Mouse (Mus musculus): ENCODE measurements around the gene Borcs6. TPM values are rescaled to one million over a fixed set of nuclear protein-coding genes. Genes with fewer than 3 reads are reported as not detected.

Borcs6 gene
- polyA plus RNA-seq, 1 experiment from 2014 or later = 5.9 TPM

GRCm38 (mm10) chr11:69058265-69058664, 1.3 kb upstream of the Borcs6 start:
- WGBS = 73% methylated on average over 2 of the region's 2 CpGs
- peaks cover 29% of the 10 kb centered on the region for H3K4me1 ChIP-seq
- H3K27me3 ChIP-seq (replicated peaks; ENCODE audit: low read depth, poor library complexity, severe bottlenecking) = peaks cover 9% of the 10 kb centered on the region
- H3K9me3 ChIP-seq = no peaks in the 10 kb centered on the region
- peak overlapping the region; percentile 90 for H3K4me3 ChIP-seq
- peaks cover 15% of the 10 kb centered on the region for H3K36me3 ChIP-seq (replicated peaks)
- no peak for DNase-seq (ENCODE audit: low spot score)
- H3K27ac ChIP-seq (replicated peaks) = peak overlapping the region; percentile 89

GRCm38 (mm10) chr11:69058729-69059356, 674 bp upstream of the Borcs6 start:
- peaks cover 31% of the 10 kb centered on the region for H3K4me1 ChIP-seq
- peaks cover 9% of the 10 kb centered on the region for H3K36me3 ChIP-seq (replicated peaks)
- 2% methylated on average over 19 of the region's 19 CpGs for WGBS
- H3K27ac ChIP-seq (replicated peaks) = peak overlapping the region; percentile 89
- H3K9me3 ChIP-seq = no peaks in the 10 kb centered on the region
- DNase-seq (ENCODE audit: low spot score) = no peak
- peak overlapping the region; percentile 90 for H3K4me3 ChIP-seq
- peaks cover 9% of the 10 kb centered on the region for H3K27me3 ChIP-seq (replicated peaks; ENCODE audit: low read depth, poor library complexity, severe bottlenecking)

- H3K4me1 ChIP-seq = peaks cover 42% of the 10 kb centered on the region
- H3K27ac ChIP-seq (replicated peaks) = peak overlapping the region; percentile 89
- under 1% methylated on average over 49 of the region's 49 CpGs for WGBS
- no peaks in the 10 kb centered on the region for H3K9me3 ChIP-seq
- H3K36me3 ChIP-seq (replicated peaks) = no peaks in the 10 kb centered on the region; the same call in 1 of the 2 replicates
- H3K4me3 ChIP-seq = peak overlapping the region; percentile 90
- peaks cover 9% of the 10 kb centered on the region for H3K27me3 ChIP-seq (replicated peaks; ENCODE audit: low read depth, poor library complexity, severe bottlenecking)
- DNase-seq (ENCODE audit: low spot score) = no peak
These were observed 476 bp downstream of the Borcs6 start for GRCm38 (mm10) chr11:69059975-69060411.

GRCm38 (mm10) chr11:69060448-69061254, 1.1 kb downstream of the Borcs6 start:
- Histone ChIP-seq H3K4me1 (peaks cover 42% of the 10 kb centered on the region), H3K9me3 (no peaks in the 10 kb centered on the region), H3K27ac (replicated peaks) (peak overlapping the region; percentile 89), H3K4me3 (peak overlapping the region; percentile 90), H3K27me3 (replicated peaks; ENCODE audit: low read depth, poor library complexity, severe bottlenecking) (peaks cover 9% of the 10 kb centered on the region), H3K36me3 (replicated peaks) (no peaks in the 10 kb centered on the region)
- under 1% methylated on average over 40 of the region's 40 CpGs for WGBS
- peak; percentile 60 for DNase-seq (ENCODE audit: low spot score)

GRCm38 (mm10) chr11:69061255-69061912, 1.9 kb downstream of the Borcs6 start:
- DNase-seq (ENCODE audit: low spot score) = no peak
- Histone ChIP-seq H3K36me3 (replicated peaks) (no peaks in the 10 kb centered on the region), H3K27ac (replicated peaks) (0 out of 2 replicates have a peak overlapping the region, but pooled peaks have one; percentile 89), H3K9me3 (no peaks in the 10 kb centered on the region), H3K4me1 (peaks cover 48% of the 10 kb centered on the region), H3K4me3 (peak overlapping the region; percentile 90), H3K27me3 (replicated peaks; ENCODE audit: low read depth, poor library complexity, severe bottlenecking) (peaks cover 9% of the 10 kb centered on the region)
- 8% methylated on average over 17 of the region's 17 CpGs for WGBS

GRCm38 (mm10) chr11:69062194-69062760, 2.8 kb downstream of the Borcs6 start:
- H3K36me3 ChIP-seq (replicated peaks) = no peaks in the 10 kb centered on the region
- peak; percentile 76 for DNase-seq (ENCODE audit: low spot score)
- no peaks in the 10 kb centered on the region for H3K9me3 ChIP-seq
- peaks cover 9% of the 10 kb centered on the region for H3K27me3 ChIP-seq (replicated peaks; ENCODE audit: low read depth, poor library complexity, severe bottlenecking)
- under 1% methylated on average over 17 of the region's 17 CpGs for WGBS
- peak overlapping the region; percentile 90 for H3K4me3 ChIP-seq
- peaks cover 56% of the 10 kb centered on the region for H3K4me1 ChIP-seq
- H3K27ac ChIP-seq (replicated peaks) = peak overlapping the region; percentile 48; the same call in 1 of the 2 replicates

- peak overlapping the region; percentile 90 for H3K4me3 ChIP-seq
- H3K9me3 ChIP-seq = no peaks in the 10 kb centered on the region
- under 1% methylated on average over 19 of the region's 19 CpGs for WGBS
- peaks cover 61% of the 10 kb centered on the region for H3K4me1 ChIP-seq
- peaks cover 9% of the 10 kb centered on the region for H3K27me3 ChIP-seq (replicated peaks; ENCODE audit: low read depth, poor library complexity, severe bottlenecking)
- DNase-seq (ENCODE audit: low spot score) = peak; percentile 92
- H3K27ac ChIP-seq (replicated peaks) = peak overlapping the region; percentile 76; the same call in 1 of the 2 replicates
- no peaks in the 10 kb centered on the region for H3K36me3 ChIP-seq (replicated peaks)
These were observed 3.3 kb downstream of the Borcs6 start for GRCm38 (mm10) chr11:69062761-69063224.

GRCm38 (mm10) chr11:69063413-69064201, 4.1 kb downstream of the Borcs6 start:
- WGBS = under 1% methylated on average over 31 of the region's 31 CpGs
- Histone ChIP-seq H3K36me3 (replicated peaks) (no peaks in the 10 kb centered on the region), H3K9me3 (no peaks in the 10 kb centered on the region), H3K4me1 (peaks cover 57% of the 10 kb centered on the region), H3K27ac (replicated peaks) (peak overlapping the region; percentile 81), H3K4me3 (peak overlapping the region; percentile 90), H3K27me3 (replicated peaks; ENCODE audit: low read depth, poor library complexity, severe bottlenecking) (peaks cover 9% of the 10 kb centered on the region)
- DNase-seq (ENCODE audit: low spot score) = peak; percentile 93

GRCm38 (mm10) chr11:69064259-69065133, 5.0 kb downstream of the Borcs6 start:
- WGBS = 43% methylated on average over 9 of the region's 9 CpGs
- peak overlapping the region; percentile 81; the same call in 1 of the 2 replicates for H3K27ac ChIP-seq (replicated peaks)
- no peaks in the 10 kb centered on the region for H3K9me3 ChIP-seq
- H3K4me3 ChIP-seq = peak overlapping the region; percentile 90
- no peak for DNase-seq (ENCODE audit: low spot score)
- no peaks in the 10 kb centered on the region for H3K36me3 ChIP-seq (replicated peaks)
- H3K27me3 ChIP-seq (replicated peaks; ENCODE audit: low read depth, poor library complexity, severe bottlenecking) = peaks cover 9% of the 10 kb centered on the region
- H3K4me1 ChIP-seq = peaks cover 54% of the 10 kb centered on the region

- H3K27ac ChIP-seq (replicated peaks) = no peak overlapping the region
- H3K36me3 ChIP-seq (replicated peaks) = no peaks in the 10 kb centered on the region
- DNase-seq (ENCODE audit: low spot score) = no peak
- 63% methylated on average over 3 of the region's 3 CpGs for WGBS
- peaks cover 9% of the 10 kb centered on the region for H3K27me3 ChIP-seq (replicated peaks; ENCODE audit: low read depth, poor library complexity, severe bottlenecking)
- H3K9me3 ChIP-seq = no peaks in the 10 kb centered on the region
- peaks cover 56% of the 10 kb centered on the region for H3K4me1 ChIP-seq
- H3K4me3 ChIP-seq = peak overlapping the region; percentile 63
These were observed 5.9 kb downstream of the Borcs6 start for GRCm38 (mm10) chr11:69065394-69065925.
